Mouse (Mus musculus): Measurements from ENCODE around the gene Ebf1. TPM values are rescaled to one million over a fixed set of nuclear protein-coding genes. Genes with fewer than 3 reads are reported as not detected.

Ebf1 gene
- polyA plus RNA-seq, 1 experiment, result 38.8 TPM

DNA sequence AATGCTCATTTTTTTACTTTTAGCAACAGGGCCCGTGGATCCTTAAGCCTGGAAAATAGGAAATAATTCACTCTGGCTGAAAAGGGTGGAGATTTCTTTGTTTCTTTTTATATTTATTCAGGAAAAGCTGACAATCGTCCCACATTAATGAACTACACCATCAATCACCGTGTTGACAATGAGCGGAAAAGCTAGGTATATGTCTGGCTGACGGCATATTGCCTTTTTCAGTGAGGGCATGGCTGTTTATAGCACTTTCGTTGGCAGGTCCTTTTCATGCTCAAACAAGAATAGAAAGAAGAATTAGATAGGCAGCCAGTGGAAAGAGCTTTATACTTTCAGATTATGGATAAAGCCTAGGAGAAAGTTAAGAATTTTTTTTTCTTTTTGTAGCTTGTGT lies 99.8 kb downstream of the Ebf1 start:
- Histone ChIP-seq H3K4me3 (ENCODE audit: insufficient read depth, low read depth, low read length) (no peak overlapping the region), H3K27ac (replicated peaks; ENCODE audit: low read depth, low read length) (peak overlapping the region; percentile 64; the same call in 1 of the 2 replicates), H3K4me1 (ENCODE audit: control insufficient read depth, insufficient read depth, insufficient read length, low read length) (peaks cover 17% of the 10 kb centered on the region)

DNA sequence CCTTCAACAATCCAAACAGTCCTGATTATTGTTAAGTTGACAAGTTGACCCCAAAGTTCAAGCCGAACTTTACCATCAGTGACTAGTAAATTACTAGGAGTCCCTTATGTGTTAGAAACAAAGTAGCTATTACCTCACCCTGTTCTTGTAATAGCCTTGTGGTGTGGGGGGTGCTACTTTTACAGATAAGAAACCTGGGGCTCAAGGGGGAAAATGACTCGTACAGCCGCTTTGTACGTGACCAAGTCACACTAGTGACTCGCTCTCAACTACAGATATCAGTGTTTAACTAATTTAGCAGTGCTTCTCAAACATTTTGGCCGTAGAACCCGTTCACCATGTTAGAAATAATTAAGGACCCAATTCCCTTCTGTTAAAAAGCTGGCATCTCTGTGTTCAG lies 100.5 kb downstream of the Ebf1 start:
- no peak overlapping the region for H3K4me3 ChIP-seq (ENCODE audit: insufficient read depth, low read depth, low read length)
- H3K4me1 ChIP-seq (ENCODE audit: control insufficient read depth, insufficient read depth, insufficient read length, low read length), result peaks cover 20% of the 10 kb centered on the region
- peak overlapping the region; percentile 64 for H3K27ac ChIP-seq (replicated peaks; ENCODE audit: low read depth, low read length)

DNA sequence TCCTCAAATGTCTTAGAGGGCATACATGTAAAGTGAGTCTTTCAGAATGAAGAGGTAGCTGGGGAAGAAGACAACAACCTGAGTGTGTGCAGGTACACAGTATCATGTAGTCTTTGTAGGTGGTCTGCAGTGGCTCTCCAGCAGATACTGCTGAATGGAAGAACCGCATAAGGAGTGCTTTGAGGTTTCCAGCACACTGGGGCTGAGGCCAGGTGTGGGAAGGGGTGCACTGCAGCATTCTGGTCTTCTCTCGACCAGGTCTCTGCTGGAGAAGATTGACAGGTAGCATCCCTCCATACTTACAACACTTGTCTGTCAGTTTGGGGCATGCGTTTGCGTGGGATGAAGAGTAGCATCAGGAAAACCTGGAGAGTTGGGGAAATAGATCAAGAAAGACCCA lies 104.9 kb downstream of the Ebf1 start:
- peaks cover 13% of the 10 kb centered on the region; the same call in 1 of the 2 replicates for H3K4me1 ChIP-seq (ENCODE audit: control insufficient read depth, insufficient read depth, insufficient read length, low read length)
- H3K27ac ChIP-seq (replicated peaks; ENCODE audit: low read depth, low read length), result no peak overlapping the region
- H3K4me3 ChIP-seq (ENCODE audit: insufficient read depth, low read depth, low read length), result no peak overlapping the region

DNA sequence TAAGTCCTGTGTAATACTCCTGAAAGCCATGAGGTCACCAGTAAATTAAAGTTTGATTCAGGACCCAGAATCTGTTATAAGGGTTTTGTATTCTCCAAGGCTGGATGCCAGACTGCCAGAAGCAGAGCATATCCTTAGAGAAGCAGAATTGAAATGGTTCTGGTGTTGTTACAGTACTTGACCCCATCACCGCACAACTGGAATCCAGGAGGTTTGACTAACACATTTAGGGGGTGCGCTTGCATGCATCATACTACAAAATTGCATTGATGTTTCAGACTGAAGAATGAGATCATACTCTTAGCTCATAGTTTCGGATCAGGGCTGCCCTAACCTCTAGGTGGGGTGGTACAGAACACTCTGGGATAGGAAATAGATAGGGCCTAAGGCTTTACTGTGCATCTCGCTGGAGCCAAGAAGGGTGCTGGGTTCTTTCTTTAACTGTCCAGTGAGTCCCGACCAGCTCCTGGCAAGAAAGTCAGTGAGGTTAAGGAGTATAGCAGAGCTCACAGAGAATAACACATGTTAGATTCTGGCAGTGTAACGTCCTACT lies 106.9 kb downstream of the Ebf1 start:
- no peak overlapping the region for H3K4me3 ChIP-seq (ENCODE audit: insufficient read depth, low read depth, low read length)
- no peak overlapping the region for H3K27ac ChIP-seq (replicated peaks; ENCODE audit: low read depth, low read length)
- peaks cover 8% of the 10 kb centered on the region; the same call in 1 of the 2 replicates for H3K4me1 ChIP-seq (ENCODE audit: control insufficient read depth, insufficient read depth, insufficient read length, low read length)

DNA sequence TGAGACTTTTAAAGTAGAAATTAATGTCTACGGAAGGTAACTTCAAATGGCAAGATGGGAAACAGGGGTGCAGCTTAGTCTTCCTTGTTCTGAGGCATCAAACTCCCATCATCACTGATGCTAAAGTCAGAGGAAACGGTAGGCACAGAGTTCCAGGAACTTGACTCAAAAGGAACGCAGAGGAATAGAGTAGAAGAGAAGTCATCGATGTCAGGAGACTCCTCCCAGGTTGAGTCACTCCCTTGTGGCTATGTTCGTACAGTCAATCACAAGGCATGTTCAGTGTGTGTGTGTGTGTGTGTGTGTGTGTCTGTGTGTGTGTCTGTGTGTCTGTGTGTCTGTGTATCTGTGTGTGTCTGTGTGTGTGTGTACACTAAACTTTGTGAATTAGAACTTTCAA lies 108.6 kb downstream of the Ebf1 start:
- H3K27ac ChIP-seq (replicated peaks; ENCODE audit: low read depth, low read length), result peak overlapping the region; percentile 47; the same call in 1 of the 2 replicates

DNA sequence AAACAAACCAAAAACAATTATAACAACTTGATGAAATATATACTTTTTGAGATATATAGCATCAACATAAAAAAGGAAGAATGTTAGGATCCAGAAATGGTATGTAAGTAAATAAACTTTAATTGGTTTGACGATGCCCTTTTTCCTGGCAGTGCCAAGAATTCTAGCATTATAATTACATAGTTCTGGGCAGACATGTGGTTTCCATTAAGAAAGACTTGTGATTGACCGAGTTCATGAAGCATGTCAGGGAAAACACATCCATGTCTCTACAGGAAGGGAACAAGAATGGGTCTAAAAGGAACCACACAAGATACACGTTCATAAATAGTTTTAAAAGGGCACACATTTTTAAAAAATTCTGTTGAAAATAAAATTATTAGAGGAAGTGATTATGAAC lies 110.3 kb downstream of the Ebf1 start:
- Histone ChIP-seq H3K27ac (replicated peaks; ENCODE audit: low read depth, low read length) (no peak overlapping the region), H3K4me1 (ENCODE audit: control insufficient read depth, insufficient read depth, insufficient read length, low read length) (peaks cover 4% of the 10 kb centered on the region; the same call in 1 of the 2 replicates), H3K4me3 (ENCODE audit: insufficient read depth, low read depth, low read length) (no peak overlapping the region)

More for the DNA sequence above, 108.6 kb downstream of the Ebf1 start:
- H3K4me1 ChIP-seq (ENCODE audit: control insufficient read depth, insufficient read depth, insufficient read length, low read length), result peaks cover 8% of the 10 kb centered on the region; the same call in 1 of the 2 replicates
- H3K4me3 ChIP-seq (ENCODE audit: insufficient read depth, low read depth, low read length), result no peak overlapping the region

DNA sequence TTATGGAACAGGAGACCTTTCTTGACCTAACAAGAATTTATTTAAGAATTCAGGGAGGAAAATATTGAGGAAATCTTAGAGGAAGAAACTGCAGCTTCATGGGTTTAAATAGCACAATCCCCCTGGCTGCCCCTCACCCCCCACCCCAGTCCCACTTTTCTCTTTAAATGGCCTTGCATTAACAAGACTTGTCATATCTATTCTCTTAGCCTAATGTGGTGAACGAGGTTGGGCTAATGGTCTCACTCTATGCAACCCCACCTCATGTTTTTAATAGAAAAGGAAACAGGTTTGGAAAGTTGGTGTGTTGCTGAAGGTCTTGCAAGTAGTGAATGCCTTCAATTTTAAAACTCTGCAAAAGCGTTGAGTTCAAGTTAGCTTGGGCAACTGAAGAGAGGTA lies 110.7 kb downstream of the Ebf1 start:
- Histone ChIP-seq H3K27ac (replicated peaks; ENCODE audit: low read depth, low read length) (no peak overlapping the region), H3K4me1 (ENCODE audit: control insufficient read depth, insufficient read depth, insufficient read length, low read length) (peaks cover 4% of the 10 kb centered on the region; the same call in 1 of the 2 replicates), H3K4me3 (ENCODE audit: insufficient read depth, low read depth, low read length) (no peak overlapping the region)

DNA sequence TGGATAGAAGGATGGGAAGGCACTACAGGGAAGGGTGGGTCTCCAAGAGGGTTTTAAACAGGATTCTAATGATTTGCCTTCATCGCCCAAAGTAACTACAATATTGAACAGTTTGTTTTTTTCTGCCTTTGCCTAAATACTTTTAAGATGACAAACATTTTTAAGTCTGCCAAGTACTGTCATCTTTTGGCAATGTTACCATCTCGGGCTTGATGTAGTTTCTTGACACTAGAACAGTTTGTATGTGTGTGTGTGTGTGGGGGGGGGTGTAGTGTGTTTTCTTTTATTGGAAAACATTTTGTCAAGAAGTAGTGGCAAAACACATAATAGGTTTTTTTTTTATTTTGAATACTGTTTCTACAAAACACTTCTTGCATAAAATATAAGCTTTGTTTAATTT lies 111.2 kb downstream of the Ebf1 start:
- H3K27ac ChIP-seq (replicated peaks; ENCODE audit: low read depth, low read length), result no peak overlapping the region

DNA sequence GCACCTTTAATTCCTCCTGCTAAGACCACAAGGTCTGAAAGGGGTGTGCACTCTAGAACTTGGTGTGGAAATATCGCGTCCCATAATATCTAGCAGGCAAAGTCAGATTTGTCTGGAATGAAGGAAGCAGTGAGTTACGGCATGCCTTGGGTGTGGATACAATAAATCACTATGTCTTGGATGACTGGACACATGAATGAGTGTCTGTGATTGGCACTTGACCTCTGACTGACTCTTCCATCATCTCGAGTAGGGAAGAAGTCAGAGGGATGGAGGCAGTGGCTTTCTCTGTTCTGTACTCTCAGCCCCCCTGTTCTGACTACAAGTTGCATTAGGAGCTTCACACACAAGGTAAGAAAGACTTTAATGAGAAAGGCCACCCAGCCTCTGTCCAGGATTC lies 112.8 kb downstream of the Ebf1 start:
- Histone ChIP-seq H3K4me3 (ENCODE audit: insufficient read depth, low read depth, low read length) (no peak overlapping the region), H3K27ac (replicated peaks; ENCODE audit: low read depth, low read length) (no peak overlapping the region), H3K4me1 (ENCODE audit: control insufficient read depth, insufficient read depth, insufficient read length, low read length) (peaks cover 2% of the 10 kb centered on the region; the same call in 1 of the 2 replicates)

More for the DNA sequence above, 111.2 kb downstream of the Ebf1 start:
- no peak overlapping the region for H3K4me3 ChIP-seq (ENCODE audit: insufficient read depth, low read depth, low read length)
- H3K4me1 ChIP-seq (ENCODE audit: control insufficient read depth, insufficient read depth, insufficient read length, low read length), result peaks cover 4% of the 10 kb centered on the region; the same call in 1 of the 2 replicates

DNA sequence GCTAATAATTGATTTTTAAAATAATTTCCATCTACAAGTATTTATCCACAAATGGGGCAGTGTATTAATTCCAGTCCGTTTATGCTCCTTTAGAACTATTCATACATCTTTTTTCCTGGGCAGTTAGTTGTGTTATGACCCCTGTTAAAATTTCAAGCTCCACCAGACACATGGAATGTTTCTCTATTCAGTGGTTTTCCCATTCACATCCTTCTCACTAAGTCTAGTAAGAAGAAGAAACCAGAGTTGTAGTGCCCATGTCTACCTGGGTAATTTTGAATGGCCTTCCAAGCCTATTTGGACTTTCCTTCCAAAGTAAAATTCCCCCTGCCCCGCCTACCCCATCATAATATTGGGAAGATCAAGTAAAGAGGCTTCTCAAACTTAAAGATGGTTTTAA lies 114.6 kb downstream of the Ebf1 start:
- Histone ChIP-seq H3K4me3 (ENCODE audit: insufficient read depth, low read depth, low read length) (no peak overlapping the region), H3K27ac (replicated peaks; ENCODE audit: low read depth, low read length) (no peak overlapping the region), H3K4me1 (ENCODE audit: control insufficient read depth, insufficient read depth, insufficient read length, low read length) (no peaks in the 10 kb centered on the region; the same call in 1 of the 2 replicates)

DNA sequence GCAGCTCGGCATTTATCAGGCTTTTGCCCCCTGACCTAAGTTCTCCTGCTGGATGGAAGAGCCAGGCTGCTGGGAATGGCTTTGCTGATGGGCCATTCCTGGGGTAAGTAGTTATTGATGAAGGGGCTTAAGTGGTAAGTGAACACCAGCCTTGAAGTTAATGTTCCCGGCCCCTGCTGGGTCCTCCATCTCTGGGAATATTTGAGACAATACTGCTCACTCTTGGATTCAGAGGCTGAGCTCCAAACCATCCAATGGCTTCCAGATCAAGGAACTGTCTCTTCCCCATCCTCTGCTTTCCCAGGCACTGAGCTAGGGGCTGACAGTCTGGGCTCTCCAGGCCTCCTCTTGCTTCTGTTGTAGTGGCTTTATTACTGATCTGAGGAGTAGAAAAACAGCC lies 116.2 kb downstream of the Ebf1 start:
- H3K27ac ChIP-seq (replicated peaks; ENCODE audit: low read depth, low read length), result no peak overlapping the region
- H3K4me3 ChIP-seq (ENCODE audit: insufficient read depth, low read depth, low read length), result no peak overlapping the region
- peaks cover 2% of the 10 kb centered on the region; the same call in 1 of the 2 replicates for H3K4me1 ChIP-seq (ENCODE audit: control insufficient read depth, insufficient read depth, insufficient read length, low read length)

DNA sequence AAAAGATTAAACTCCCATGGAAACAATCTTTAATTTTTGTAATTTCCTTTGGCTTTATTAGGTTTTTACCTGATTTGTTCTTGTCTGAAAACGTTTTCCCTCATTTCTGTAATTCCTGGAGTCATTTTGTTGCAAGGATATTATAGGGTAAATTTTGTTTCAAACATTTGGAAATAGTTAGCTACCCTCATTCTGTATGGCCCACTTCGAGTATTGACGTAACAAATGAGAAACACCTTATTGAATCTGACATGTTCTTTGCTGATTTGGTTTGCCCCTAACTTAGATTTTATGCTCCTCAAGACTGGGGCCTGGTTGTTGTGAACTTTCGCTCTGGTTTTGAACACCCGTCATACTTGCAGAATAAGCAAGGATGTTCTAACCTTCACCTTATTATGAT lies 120.9 kb downstream of the Ebf1 start:
- H3K4me1 ChIP-seq (ENCODE audit: control insufficient read depth, insufficient read depth, insufficient read length, low read length), result peaks cover 15% of the 10 kb centered on the region
- no peak overlapping the region for H3K27ac ChIP-seq (replicated peaks; ENCODE audit: low read depth, low read length)
- no peak overlapping the region for H3K4me3 ChIP-seq (ENCODE audit: insufficient read depth, low read depth, low read length)

DNA sequence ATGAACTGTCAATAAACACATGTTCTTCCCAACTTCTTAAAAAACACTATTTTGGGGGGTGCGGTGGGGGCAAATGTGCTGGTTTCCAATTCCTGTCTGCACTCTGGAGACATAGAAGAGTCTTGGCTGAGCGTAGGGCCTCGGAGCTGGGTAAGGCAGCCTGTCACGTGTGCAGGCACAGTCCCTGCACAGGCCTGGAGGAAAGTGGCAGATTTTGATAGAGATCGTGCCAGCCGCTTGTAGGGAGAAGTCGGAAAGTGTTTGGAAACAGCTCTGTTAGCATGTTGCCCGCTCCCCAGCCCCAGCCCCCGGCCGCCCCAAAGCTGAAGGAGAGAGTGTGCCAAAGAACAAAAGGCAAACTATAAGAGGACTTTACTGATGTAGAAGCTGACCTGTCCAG lies 121.7 kb downstream of the Ebf1 start:
- no peak overlapping the region for H3K4me3 ChIP-seq (ENCODE audit: insufficient read depth, low read depth, low read length)
- H3K27ac ChIP-seq (replicated peaks; ENCODE audit: low read depth, low read length), result no peak overlapping the region; the same call in 1 of the 2 replicates
- H3K4me1 ChIP-seq (ENCODE audit: control insufficient read depth, insufficient read depth, insufficient read length, low read length), result peaks cover 15% of the 10 kb centered on the region

DNA sequence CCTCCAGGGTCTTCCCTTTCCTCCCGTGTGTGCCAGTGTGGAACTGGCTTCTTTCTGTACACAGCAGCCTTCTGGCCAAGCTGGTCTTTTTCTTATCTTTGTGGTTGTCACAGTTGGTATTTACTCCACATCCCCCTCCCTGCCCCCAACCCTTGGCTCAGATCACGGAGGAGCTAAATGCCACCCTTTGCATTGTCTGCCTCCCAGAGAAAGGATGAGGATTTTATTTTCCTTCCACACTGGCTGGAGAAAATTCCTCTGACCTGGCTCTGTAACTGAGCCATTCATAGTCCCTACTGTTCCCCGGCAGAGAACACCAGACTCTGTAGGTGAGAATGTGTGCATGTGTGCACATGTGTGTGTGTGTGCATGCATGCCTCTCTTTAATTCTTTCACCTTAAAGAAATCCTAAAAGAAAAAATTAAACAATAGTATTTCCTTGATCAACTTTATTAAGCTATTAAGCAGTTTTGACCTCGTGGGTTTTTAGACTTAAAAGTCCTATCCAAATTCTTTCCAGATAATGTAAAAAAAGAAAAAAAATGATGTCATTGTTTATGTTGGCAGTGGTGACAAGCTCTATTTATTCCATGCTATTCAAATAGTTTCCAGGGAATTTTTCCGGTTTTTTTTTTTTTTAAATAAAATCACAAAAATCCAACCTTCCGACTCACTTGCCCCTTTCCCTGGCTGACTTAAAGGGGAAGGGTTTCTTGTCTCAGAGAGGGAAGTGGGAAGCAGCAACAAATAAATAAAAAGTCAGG lies 123.3 kb downstream of the Ebf1 start:
- Histone ChIP-seq H3K4me3 (ENCODE audit: insufficient read depth, low read depth, low read length) (no peak overlapping the region), H3K4me1 (ENCODE audit: control insufficient read depth, insufficient read depth, insufficient read length, low read length) (peaks cover 15% of the 10 kb centered on the region), H3K27ac (replicated peaks; ENCODE audit: low read depth, low read length) (peak overlapping the region; percentile 75)

DNA sequence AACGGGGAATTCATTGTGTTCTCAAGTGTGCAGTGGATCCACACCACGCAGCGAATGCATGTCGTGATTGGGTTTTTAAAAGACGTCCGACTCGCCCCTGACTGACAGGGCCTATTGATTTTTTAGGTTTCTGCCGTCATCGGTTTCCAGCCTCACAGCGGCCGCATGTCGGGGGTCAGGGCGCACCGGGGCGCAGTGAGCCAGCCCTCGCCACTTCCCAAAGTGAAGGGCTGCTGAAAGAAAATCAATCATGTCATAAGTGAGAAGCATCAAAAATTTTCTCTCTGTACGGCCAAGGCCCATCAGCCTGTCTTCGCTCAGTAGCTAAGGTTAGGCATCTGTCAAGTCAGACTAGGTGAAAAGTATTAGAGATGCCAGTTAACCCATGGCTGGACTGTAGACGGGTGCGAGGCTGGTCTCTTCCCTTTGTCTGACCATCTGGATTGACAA lies 124.0 kb downstream of the Ebf1 start:
- Histone ChIP-seq H3K4me3 (ENCODE audit: insufficient read depth, low read depth, low read length) (peak overlapping the region; percentile 20), H3K27ac (replicated peaks; ENCODE audit: low read depth, low read length) (peak overlapping the region; percentile 75)

DNA sequence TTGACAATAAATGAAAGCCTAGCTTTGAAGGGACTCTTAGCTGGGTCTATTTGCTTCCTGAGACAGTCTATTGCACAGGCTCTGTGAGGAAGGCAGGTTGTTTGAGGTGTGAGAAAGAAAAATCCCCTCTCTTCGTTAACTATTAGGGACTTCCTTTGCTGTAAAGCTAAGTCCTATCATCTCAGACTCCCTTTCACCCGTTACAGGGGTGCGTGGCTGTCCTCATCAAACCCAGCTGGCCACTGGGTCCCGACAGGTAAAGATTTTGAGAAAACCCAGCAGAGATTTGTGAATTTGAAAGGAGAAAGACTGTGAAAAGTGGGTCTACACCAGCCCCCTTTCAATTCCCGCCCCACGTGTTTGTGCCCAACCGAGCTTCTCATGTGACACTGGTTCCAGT lies 127.3 kb downstream of the Ebf1 start:
- Histone ChIP-seq H3K4me1 (ENCODE audit: control insufficient read depth, insufficient read depth, insufficient read length, low read length) (peaks cover 22% of the 10 kb centered on the region), H3K27ac (replicated peaks; ENCODE audit: low read depth, low read length) (no peak overlapping the region), H3K4me3 (ENCODE audit: insufficient read depth, low read depth, low read length) (no peak overlapping the region)

More for the DNA sequence above, 124.0 kb downstream of the Ebf1 start:
- H3K4me1 ChIP-seq (ENCODE audit: control insufficient read depth, insufficient read depth, insufficient read length, low read length), result peaks cover 16% of the 10 kb centered on the region

Measured in brown adipose tissue, adult 24 weeks (tissue).